Mouse (Mus musculus) hindbrain, embryonic 16.5 days (tissue): Measurements from ENCODE around the gene Rpl28. TPM values are rescaled to one million over a fixed set of nuclear protein-coding genes. Genes with fewer than 3 reads are reported as not detected.

ENCODE experiments used
- ATAC-seq: fragments of 200-750 bp; cut with Nextera tagmentation; 2 replicates; pipeline ENCODE4 v1.8.0; 2017; ENCODE audit warnings: moderate TSS enrichment, moderate library complexity
- H3K27ac ChIP-seq: fragments of 300-500 bp; sonication (generic); 2 replicates; pipeline ENCODE4 v1.5.1; 2014; ENCODE audit warnings: low read depth, mild to moderate bottlenecking, control low read depth, low read length, moderate library complexity
- H3K27me3 ChIP-seq: fragments of 300-500 bp; sonication (generic); replicated peaks from 2 replicates; pipeline ENCODE4 v1.6.1; 2014; ENCODE audit warnings: low read length; ENCODE audit not compliant: control insufficient read depth, insufficient read depth
- H3K36me3 ChIP-seq: fragments of 300-500 bp; sonication (generic); 2 replicates; pipeline ENCODE4 v1.6.1; 2014; ENCODE audit warnings: mild to moderate bottlenecking, low read length, moderate library complexity, mixed read lengths; ENCODE audit not compliant: control insufficient read depth, insufficient read depth
- H3K4me1 ChIP-seq: fragments of 300-500 bp; sonication (generic); 2 replicates; pipeline ENCODE4 v1.6.1; 2014; ENCODE audit warnings: low read depth, low read length; ENCODE audit not compliant: control insufficient read depth, insufficient read depth
- H3K4me2 ChIP-seq: fragments of 300-500 bp; sonication (generic); 2 replicates; pipeline ENCODE4 v1.6.1; 2014; ENCODE audit warnings: mild to moderate bottlenecking, low read length, control low read depth, moderate library complexity
- H3K4me3 ChIP-seq: fragments of 300-500 bp; sonication (generic); 2 replicates; pipeline ENCODE4 v1.5.1; 2014; ENCODE audit warnings: mild to moderate bottlenecking, low read length, control low read depth, moderate library complexity
- H3K9ac ChIP-seq: fragments of 300-500 bp; sonication (generic); 2 replicates; pipeline ENCODE4 v1.6.1; 2014; ENCODE audit warnings: low read depth, mild to moderate bottlenecking, control low read depth, low read length, moderate library complexity
- H3K9me3 ChIP-seq: fragments of 300-500 bp; sonication (generic); 2 replicates; pipeline ENCODE4 v1.6.1; 2014; ENCODE audit warnings: mild to moderate bottlenecking, low read length, moderate library complexity; ENCODE audit not compliant: control insufficient read depth
- WGBS: fragments of 180-500 bp; shearing (Covaris S2); extraction: QIAGEN DNeasy Blood & Tissue Kit; methylation state at CpG from one replicate; pipeline ENCODE4 v1.1.7; 2014; 5-methylcytosine and 5-hydroxymethylcytosine counted together
- polyA plus RNA-seq: library from polyadenylated mRNA; unstranded; fragments of >200 nt; fragmentation: Nextera tagmentation; extraction: Ambion mirVana; gene quantifications from 2 replicates; pipeline ENCODE4 v1.2.1, GENCODE M21; 2015

The Rpl28 gene
- polyA plus RNA-seq, result 206 and 212 TPM in 2 replicates

DNA sequence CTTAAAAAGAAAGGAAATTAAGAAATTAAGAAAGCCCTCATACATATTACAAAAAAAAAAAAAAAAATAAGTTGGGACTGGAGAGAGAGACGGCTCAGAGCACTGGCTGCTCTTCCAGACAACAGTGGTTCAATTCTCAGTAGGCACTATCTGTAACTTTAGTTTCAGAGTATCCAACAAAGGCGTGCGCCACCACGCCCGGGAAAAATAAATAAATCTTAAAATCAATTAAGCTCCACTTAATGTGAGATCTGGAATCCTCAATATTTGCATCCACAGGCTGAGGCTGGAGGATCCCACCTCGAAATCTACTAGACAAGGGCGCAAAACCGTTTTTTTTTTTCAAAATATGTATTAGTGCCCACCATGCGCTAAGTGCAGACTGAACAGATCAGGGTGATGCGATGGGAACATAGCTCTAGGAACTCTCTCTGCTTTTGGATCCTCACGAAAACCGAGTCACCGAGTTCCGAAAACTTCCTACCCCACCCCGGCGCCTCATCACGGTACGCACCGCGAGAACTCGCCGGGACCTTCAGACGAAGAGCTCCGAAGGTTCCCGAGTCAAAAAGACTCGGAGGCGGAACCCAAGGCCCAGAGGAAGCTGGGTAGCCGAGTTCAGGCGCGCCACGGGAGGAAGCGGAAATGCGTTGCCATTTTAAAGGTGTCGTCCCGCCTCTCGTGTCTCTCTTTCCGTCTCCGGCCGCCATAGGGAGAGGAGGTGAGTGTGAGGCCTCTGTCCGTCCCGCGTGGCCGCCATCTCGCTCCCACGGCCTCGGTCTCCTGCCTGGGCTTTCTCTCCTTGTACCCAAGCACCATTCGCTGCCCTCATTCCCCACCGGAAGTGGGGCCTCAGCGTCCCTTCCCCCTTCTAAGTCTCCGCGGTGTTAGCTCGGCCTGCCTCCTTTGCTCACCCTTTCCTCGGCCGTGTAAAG is at the start of gene Rpl28:
Gene Rpl28, plus strand, starts transcription at position 597 of the 935 bp plus-strand sequence.
- Histone ChIP-seq H3K9me3 (no peaks in the 10 kb centered on the region), H3K9ac (peak within 1 kb of the TSS; percentile 92), H3K27me3 (peaks cover 2% of the 10 kb centered on the region; the same call in 1 of the 2 replicates), H3K36me3 (peaks cover 19% of the 10 kb centered on the region), H3K4me3 (peak within 1 kb of the TSS; percentile 75), H3K4me2 (peak within 1 kb of the TSS; percentile 91), H3K27ac (peak within 1 kb of the TSS; percentile 89), H3K4me1 (peaks cover 17% of the 10 kb centered on the region)
- peak; percentile 93 for ATAC-seq
- under 1% methylated on average over 52 of the region's 54 CpGs for WGBS

DNA sequence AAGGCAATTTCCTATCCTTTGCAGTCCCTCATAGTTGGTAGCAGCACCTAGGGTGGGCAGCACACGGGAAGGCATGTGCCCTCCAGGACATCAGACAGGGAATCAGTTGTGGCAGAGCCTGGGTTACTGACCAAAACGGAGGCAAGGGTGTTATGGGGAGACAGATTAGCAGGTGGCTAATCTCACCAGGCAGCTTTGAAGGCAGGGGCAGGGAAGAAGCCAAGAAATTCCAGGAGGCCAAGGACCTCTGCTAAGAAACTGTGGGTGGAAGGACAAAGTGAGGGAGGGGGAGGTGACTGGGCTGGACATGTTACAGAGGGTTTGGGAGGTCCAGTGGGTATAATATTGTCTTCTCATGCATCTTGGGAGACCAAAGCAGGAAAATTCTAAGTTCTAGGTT is 49.3 kb upstream of the Rpl28 start:
- Histone ChIP-seq H3K4me3 (no peak overlapping the region), H3K27ac (no peak overlapping the region), H3K36me3 (peaks cover 5% of the 10 kb centered on the region; the same call in 1 of the 2 replicates), H3K9ac (no peak overlapping the region), H3K4me2 (no peak overlapping the region), H3K27me3 (no peaks in the 10 kb centered on the region), H3K4me1 (peaks cover 25% of the 10 kb centered on the region), H3K9me3 (no peaks in the 10 kb centered on the region)
- ATAC-seq, result no peak
- 75% methylated on average over 2 of the region's 2 CpGs for WGBS

DNA sequence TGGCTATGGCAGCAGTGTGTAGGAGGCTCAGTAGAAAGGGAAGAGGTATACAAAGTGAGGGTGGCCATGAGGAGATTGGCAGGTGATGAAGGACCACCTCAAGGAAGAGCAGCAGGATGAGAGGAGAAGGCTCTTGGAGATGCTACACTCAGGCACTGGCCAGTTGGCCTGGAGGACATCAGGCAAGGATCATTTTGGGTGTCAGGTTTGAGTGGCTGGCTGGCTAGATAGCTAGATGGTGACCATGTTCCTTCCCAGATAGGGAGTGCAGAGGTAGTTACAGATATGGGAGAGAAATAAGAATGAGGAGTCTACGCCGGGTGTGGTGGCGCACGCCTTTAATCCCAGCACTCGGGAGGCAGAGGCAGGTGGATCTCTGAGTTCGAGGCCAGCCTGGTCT is 47.8 kb upstream of the Rpl28 start:
- H3K4me3 ChIP-seq, result no peak overlapping the region
- no peak overlapping the region for H3K27ac ChIP-seq
- no peak for ATAC-seq
- peaks cover 21% of the 10 kb centered on the region for H3K4me1 ChIP-seq
- H3K36me3 ChIP-seq, result peaks cover 5% of the 10 kb centered on the region; the same call in 1 of the 2 replicates
- no peaks in the 10 kb centered on the region for H3K27me3 ChIP-seq
- no peaks in the 10 kb centered on the region for H3K9me3 ChIP-seq
- H3K9ac ChIP-seq, result no peak overlapping the region
- 96% methylated on average over 4 of the region's 6 CpGs for WGBS
- no peak overlapping the region for H3K4me2 ChIP-seq

DNA sequence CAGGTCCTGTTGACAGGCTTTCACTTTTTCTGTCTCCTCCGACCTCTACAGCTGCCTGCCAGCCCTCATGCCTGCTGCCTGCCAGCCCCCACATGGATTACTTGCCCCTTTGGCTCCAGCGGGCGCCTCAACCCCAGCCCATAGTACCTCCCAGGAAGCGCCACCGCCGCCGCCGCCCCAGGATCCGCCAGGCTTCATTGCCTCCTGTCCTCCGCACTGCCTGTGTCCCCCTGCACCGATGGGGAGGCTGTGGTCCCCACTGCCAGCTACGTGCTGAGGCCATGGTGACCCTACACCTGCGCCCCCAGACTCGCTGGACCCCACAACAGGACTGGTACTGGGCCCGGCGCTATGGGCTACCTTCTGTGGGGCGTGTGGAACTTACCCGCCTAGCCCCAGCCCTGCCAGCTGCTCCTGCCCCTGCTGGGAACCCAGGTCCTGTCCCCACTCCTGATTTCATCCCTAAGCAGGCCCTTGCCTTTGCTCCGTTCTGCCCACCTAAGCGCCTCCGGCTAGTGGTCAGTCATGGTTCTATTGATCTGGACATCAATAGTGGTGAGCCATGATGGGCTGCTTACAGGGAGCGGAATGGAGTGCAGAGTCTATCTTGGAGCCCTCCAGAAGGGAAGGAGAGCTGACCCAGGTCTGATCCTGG is 46.2 kb upstream of the Rpl28 start:
- Histone ChIP-seq H3K27me3 (no peaks in the 10 kb centered on the region), H3K4me2 (no peak overlapping the region), H3K4me1 (peaks cover 14% of the 10 kb centered on the region), H3K27ac (no peak overlapping the region), H3K4me3 (no peak overlapping the region), H3K9ac (no peak overlapping the region), H3K9me3 (no peaks in the 10 kb centered on the region), H3K36me3 (peaks cover 5% of the 10 kb centered on the region; the same call in 1 of the 2 replicates)
- ATAC-seq, result no peak
- WGBS, result 85% methylated on average over 22 of the region's 22 CpGs

DNA sequence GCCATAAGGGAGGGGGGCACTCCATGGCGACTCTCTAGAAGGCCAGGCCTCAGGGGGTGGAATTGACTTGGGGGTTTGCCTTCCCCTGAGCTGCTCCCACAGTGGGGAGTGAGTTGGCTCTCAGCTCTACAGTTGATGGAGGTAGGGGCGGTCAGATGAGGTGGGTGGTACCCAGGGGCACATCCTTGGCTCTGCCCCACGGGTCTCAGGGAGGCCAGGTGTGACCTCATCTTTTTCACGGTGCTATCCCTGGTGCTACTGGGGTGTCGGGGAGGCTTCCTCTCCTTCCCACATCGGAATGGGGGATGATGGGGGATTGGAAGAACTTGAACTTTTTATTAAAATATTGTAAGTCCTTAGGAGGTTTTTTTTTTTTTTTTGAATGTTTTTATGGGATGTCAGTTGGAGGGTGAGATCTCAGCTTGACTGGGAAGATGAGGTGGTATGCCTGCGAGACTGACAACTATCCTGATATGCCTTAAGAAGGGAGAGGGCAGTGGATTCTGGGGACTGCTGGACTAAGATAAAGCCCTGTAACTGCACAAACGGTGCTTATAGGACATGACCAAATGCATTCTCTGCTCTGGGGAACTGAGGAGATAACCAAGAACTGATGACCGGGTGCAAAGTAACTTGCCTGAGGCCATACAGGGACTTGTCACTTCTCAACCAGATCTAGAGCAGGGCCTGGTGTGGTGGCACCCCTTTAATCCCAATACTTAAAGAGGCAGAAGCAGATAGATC is 45.3 kb upstream of the Rpl28 start:
- Histone ChIP-seq H3K9ac (no peak overlapping the region), H3K9me3 (no peaks in the 10 kb centered on the region), H3K4me3 (no peak overlapping the region), H3K4me1 (peaks cover 12% of the 10 kb centered on the region), H3K27me3 (no peaks in the 10 kb centered on the region), H3K36me3 (peaks cover 5% of the 10 kb centered on the region; the same call in 1 of the 2 replicates), H3K27ac (no peak overlapping the region), H3K4me2 (no peak overlapping the region)
- 78% methylated on average over 9 of the region's 9 CpGs for WGBS
- ATAC-seq, result no peak

DNA sequence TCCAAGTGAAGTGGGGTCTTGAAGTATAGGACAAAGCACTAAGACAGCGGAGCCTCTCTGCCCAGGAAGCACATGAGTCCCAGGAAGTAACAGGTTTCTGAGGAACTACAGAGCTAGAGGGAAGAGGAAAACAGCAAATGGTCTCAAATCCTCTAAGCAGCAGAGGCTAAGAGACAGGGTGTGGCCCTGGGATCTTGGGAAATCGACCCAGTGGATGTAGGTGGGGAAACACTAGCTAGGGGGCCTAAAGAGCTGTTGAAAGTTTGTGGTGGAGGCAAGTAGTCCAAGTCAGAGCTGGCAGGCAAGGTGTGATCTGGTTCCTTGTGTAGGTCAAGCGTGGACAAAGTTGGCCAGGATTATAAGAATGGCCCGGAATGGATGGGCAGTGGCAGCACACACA is 44.4 kb upstream of the Rpl28 start:
- Histone ChIP-seq H3K4me2 (no peak overlapping the region), H3K36me3 (peaks cover 5% of the 10 kb centered on the region; the same call in 1 of the 2 replicates), H3K27ac (no peak overlapping the region), H3K4me1 (peaks cover 12% of the 10 kb centered on the region), H3K9ac (no peak overlapping the region), H3K4me3 (no peak overlapping the region), H3K27me3 (no peaks in the 10 kb centered on the region), H3K9me3 (no peaks in the 10 kb centered on the region)
- ATAC-seq, result no peak
- WGBS, result 78% methylated on average over 4 of the region's 4 CpGs

DNA sequence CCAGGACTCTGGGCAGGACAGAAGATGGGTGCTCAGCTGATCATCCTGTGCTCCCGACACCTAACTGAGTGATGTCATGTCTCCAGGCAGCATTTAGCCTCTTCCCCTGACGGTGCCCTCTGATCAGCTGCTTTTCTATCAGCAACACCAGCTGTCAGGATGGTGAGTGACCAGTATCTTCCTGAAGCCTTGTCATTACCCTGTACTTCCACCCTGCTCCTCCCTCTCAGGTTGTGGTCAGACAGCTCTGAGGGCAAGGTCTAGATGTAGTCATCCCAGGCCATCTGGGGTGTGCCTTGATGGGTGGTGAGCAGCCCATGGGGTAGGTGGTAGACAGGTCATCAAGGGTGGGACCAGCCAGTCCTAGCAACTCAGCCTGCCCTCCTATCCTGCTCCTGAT is 43.5 kb upstream of the Rpl28 start:
- ATAC-seq, result no peak
- 78% methylated on average over 2 of the region's 2 CpGs for WGBS
- H3K9me3 ChIP-seq, result no peaks in the 10 kb centered on the region
- H3K4me2 ChIP-seq, result no peak overlapping the region
- no peaks in the 10 kb centered on the region for H3K27me3 ChIP-seq
- H3K27ac ChIP-seq, result no peak overlapping the region
- no peak overlapping the region for H3K9ac ChIP-seq
- no peak overlapping the region for H3K4me3 ChIP-seq
- peaks cover 12% of the 10 kb centered on the region for H3K4me1 ChIP-seq
- H3K36me3 ChIP-seq, result peaks cover 5% of the 10 kb centered on the region; the same call in 1 of the 2 replicates

DNA sequence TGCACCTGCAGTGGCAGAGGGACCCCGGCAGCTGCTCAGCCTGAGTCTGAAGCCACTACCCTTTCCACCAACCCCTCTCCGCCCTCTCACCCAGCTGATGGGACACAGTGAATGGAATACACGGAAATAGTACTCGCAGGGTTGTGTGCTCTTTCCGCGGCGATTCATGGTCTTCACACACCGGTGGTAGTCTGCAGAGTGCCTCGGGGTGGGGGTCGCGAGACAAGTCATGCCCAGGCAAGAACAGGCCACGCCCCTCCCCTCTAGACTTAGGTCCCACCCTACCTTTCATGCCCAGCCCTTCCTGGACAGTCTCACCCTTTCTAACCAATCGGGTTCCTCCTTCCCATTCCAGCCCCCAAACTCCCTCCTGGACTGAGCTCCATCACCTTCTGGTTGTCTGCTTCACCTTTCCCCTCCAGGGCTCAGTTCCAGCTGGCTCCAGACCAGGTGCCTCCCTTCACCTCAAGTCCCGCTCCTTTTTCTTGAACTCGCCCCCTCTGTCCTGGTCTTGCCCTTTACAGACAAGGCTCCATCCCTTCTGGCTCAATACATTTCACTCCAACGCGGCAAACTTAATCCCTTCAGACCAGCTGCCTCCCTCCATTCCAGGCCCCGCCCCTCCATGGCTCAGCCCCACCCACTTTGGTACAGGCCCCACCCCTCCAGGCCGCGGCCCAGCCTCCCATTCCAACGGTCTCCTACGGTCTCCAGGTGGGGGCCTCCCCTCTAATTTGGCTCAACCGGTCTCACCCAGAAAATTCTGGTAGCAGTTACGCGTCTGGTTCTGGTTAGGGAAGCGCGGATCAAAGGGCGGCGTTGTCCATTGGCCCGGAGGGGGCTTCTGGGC is 40.5 kb upstream of the Rpl28 start:
- peak overlapping the region; percentile 49 for H3K9ac ChIP-seq
- peak overlapping the region; percentile 65 for H3K4me2 ChIP-seq
- H3K27me3 ChIP-seq, result no peaks in the 10 kb centered on the region
- no peaks in the 10 kb centered on the region for H3K36me3 ChIP-seq
- no peak overlapping the region for H3K27ac ChIP-seq
- peak; percentile 67 for ATAC-seq
- no peaks in the 10 kb centered on the region for H3K9me3 ChIP-seq
- H3K4me1 ChIP-seq, result peaks cover 12% of the 10 kb centered on the region
- peak overlapping the region; percentile 43 for H3K4me3 ChIP-seq
- 3% methylated on average over 30 of the region's 30 CpGs for WGBS
